Mouse (Mus musculus) liver, postnatal 0 days (tissue): ENCODE data around the gene Podnl1. TPM values are rescaled to one million over a fixed set of nuclear protein-coding genes. Genes with fewer than 3 reads are reported as not detected.

ENCODE experiments used
- ATAC-seq: fragments of 200-750 bp; cut with Nextera tagmentation; 2 replicates; pipeline ENCODE4 v1.8.0; 2017; ENCODE audit warnings: mild to moderate bottlenecking, moderate library complexity
- DNase-seq: peaks from one replicate; pipeline ENCODE4 v3.0.0-alpha.2; 2016
- H3K27ac ChIP-seq: fragments of 300-500 bp; sonication (generic); 2 replicates; pipeline ENCODE4 v1.5.1; 2014; ENCODE audit warnings: antibody characterized with exemption, moderate library complexity, mild to moderate bottlenecking, low read depth
- H3K27me3 ChIP-seq: fragments of 300-500 bp; sonication (generic); 2 replicates; pipeline ENCODE4 v1.6.1; 2014; ENCODE audit warnings: low read length, control low read depth, mixed read lengths; ENCODE audit not compliant: insufficient read depth
- H3K36me3 ChIP-seq: fragments of 300-500 bp; sonication (generic); replicated peaks from 2 replicates; pipeline ENCODE4 v1.6.1; 2014; ENCODE audit warnings: mild to moderate bottlenecking, control low read depth, low read length, moderate library complexity, mixed read lengths; ENCODE audit not compliant: insufficient read depth
- H3K4me1 ChIP-seq: fragments of 300-500 bp; sonication (generic); 2 replicates; pipeline ENCODE4 v1.6.1; 2014; ENCODE audit warnings: antibody characterized with exemption, mild to moderate bottlenecking, control low read depth; ENCODE audit not compliant: insufficient read depth
- H3K4me2 ChIP-seq: fragments of 300-500 bp; sonication (generic); 2 replicates; pipeline ENCODE4 v1.6.1; 2014; ENCODE audit warnings: low read depth, mild to moderate bottlenecking, low read length, moderate library complexity, mixed read lengths
- H3K4me3 ChIP-seq: fragments of 300-500 bp; sonication (generic); 2 replicates; pipeline ENCODE4 v1.5.1; 2014; ENCODE audit warnings: low read depth, low read length
- H3K9ac ChIP-seq: fragments of 300-500 bp; sonication (generic); replicated peaks from 2 replicates; pipeline ENCODE4 v1.6.1; 2014; ENCODE audit warnings: mild to moderate bottlenecking, moderate library complexity
- H3K9me3 ChIP-seq: fragments of 300-500 bp; sonication (generic); 2 replicates; pipeline ENCODE4 v1.6.1; 2016; ENCODE audit warnings: mild to moderate bottlenecking, control low read depth, low read length, mixed read lengths
- CTCF ChIP-seq: sonication (generic); IDR thresholded peaks from 2 replicates; pipeline ENCODE4 v1.5.1; 2016; ENCODE audit warnings: antibody characterized with exemption, low read depth
- EP300 ChIP-seq: IDR thresholded peaks from 2 replicates; pipeline ENCODE4 v1.6.1; 2016; ENCODE audit warnings: antibody characterized with exemption, low read depth, mild to moderate bottlenecking
- whole genome bisulfite sequencing: fragments of 180-500 bp; shearing (Covaris S2); extraction: QIAGEN DNeasy Blood & Tissue Kit; methylation state at CpG from one replicate; pipeline ENCODE4 v1.1.7; 2014; ENCODE audit not compliant: insufficient replicate concordance; 5-methylcytosine and 5-hydroxymethylcytosine counted together
- polyA plus RNA-seq: library from polyadenylated mRNA; unstranded; fragments of >200 nt; fragmentation: Nextera tagmentation; extraction: Ambion mirVana; gene quantifications from 2 replicates; pipeline ENCODE4 v1.2.1, GENCODE M21; 2015

Podnl1 gene
- polyA plus RNA-seq, 1 experiment from 2014 or later = not detected

- Histone ChIP-seq H3K36me3 (peaks cover 39% of the 10 kb centered on the region), H3K4me3 (no peak overlapping the region), H3K4me2 (no peak overlapping the region), H3K27ac (no peak overlapping the region), H3K27me3 (no peaks in the 10 kb centered on the region), H3K9me3 (no peaks in the 10 kb centered on the region), H3K9ac (no peak overlapping the region), H3K4me1 (peaks cover 3% of the 10 kb centered on the region)
- WGBS = 83% methylated on average over 7 of the region's 7 CpGs
- TF ChIP-seq CTCF = no peak
- TF ChIP-seq EP300 = no peak
- ATAC-seq (no peak), DNase-seq (no peak)
Observed at GRCm38 (mm10) chr8:84087156-84087555, 38.6 kb upstream of the Podnl1 start.

- no peak overlapping the region for H3K27ac ChIP-seq
Observed at GRCm38 (mm10) chr8:84087821-84088220, 38.0 kb upstream of the Podnl1 start.

GRCm38 (mm10) chr8:84089277-84089676 lies 36.5 kb upstream of the Podnl1 start:
- Histone ChIP-seq H3K36me3 (peaks cover 43% of the 10 kb centered on the region), H3K27me3 (no peaks in the 10 kb centered on the region), H3K27ac (no peak overlapping the region), H3K4me2 (no peak overlapping the region), H3K4me1 (peaks cover 3% of the 10 kb centered on the region; the same call in 1 of the 2 replicates), H3K9me3 (no peaks in the 10 kb centered on the region), H3K9ac (no peak overlapping the region), H3K4me3 (no peak overlapping the region)
- ATAC-seq = no peak
- TF ChIP-seq CTCF (no peak), EP300 (no peak)
- 73% methylated on average over 9 of the region's 9 CpGs for WGBS
- DNase-seq = no peak

More at GRCm38 (mm10) chr8:84087821-84088220, 38.0 kb upstream of the Podnl1 start:
- TF ChIP-seq EP300 = no peak
- TF ChIP-seq CTCF = no peak
- peaks cover 40% of the 10 kb centered on the region for H3K36me3 ChIP-seq
- 93% methylated on average over 14 of the region's 14 CpGs for WGBS
- H3K9ac ChIP-seq = no peak overlapping the region
- DNase-seq (no peak), ATAC-seq (no peak)
- H3K9me3 ChIP-seq = no peaks in the 10 kb centered on the region
- H3K4me3 ChIP-seq = no peak overlapping the region
- peaks cover 3% of the 10 kb centered on the region for H3K4me1 ChIP-seq
- no peaks in the 10 kb centered on the region for H3K27me3 ChIP-seq
- H3K4me2 ChIP-seq = no peak overlapping the region

- Histone ChIP-seq H3K4me1 (no peaks in the 10 kb centered on the region), H3K9ac (no peak overlapping the region), H3K4me2 (no peak overlapping the region), H3K36me3 (peaks cover 55% of the 10 kb centered on the region), H3K9me3 (no peaks in the 10 kb centered on the region), H3K27ac (no peak overlapping the region), H3K27me3 (no peaks in the 10 kb centered on the region), H3K4me3 (no peak overlapping the region)
- 91% methylated on average over 8 of the region's 8 CpGs for WGBS
- ATAC-seq = no peak
- TF ChIP-seq EP300 = no peak
- TF ChIP-seq CTCF = no peak
- no peak for DNase-seq
Observed at GRCm38 (mm10) chr8:84090585-84090984, 35.2 kb upstream of the Podnl1 start.

- peaks cover 50% of the 10 kb centered on the region for H3K36me3 ChIP-seq
- H3K27ac ChIP-seq = no peak overlapping the region
- DNase-seq = no peak
- no peak overlapping the region for H3K9ac ChIP-seq
- TF ChIP-seq EP300 (no peak), CTCF (no peak)
- H3K4me1 ChIP-seq = no peaks in the 10 kb centered on the region
- ATAC-seq = no peak
- no peak overlapping the region for H3K4me3 ChIP-seq
- WGBS = 67% methylated on average over 8 of the region's 8 CpGs
- no peaks in the 10 kb centered on the region for H3K27me3 ChIP-seq
- H3K9me3 ChIP-seq = no peaks in the 10 kb centered on the region
- H3K4me2 ChIP-seq = no peak overlapping the region
Observed at GRCm38 (mm10) chr8:84096061-84096460, 29.7 kb upstream of the Podnl1 start.

- H3K36me3 ChIP-seq = peaks cover 39% of the 10 kb centered on the region
- WGBS = 94% methylated on average over 7 of the region's 7 CpGs
Observed at GRCm38 (mm10) chr8:84098376-84098775, 27.4 kb upstream of the Podnl1 start.

More at GRCm38 (mm10) chr8:84098376-84098775, 27.4 kb upstream of the Podnl1 start:
- TF ChIP-seq CTCF = no peak
- no peak for TF ChIP-seq EP300
- H3K4me3 ChIP-seq = no peak overlapping the region
- H3K27me3 ChIP-seq = no peaks in the 10 kb centered on the region
- ATAC-seq (no peak), DNase-seq (no peak)
- H3K4me2 ChIP-seq = no peak overlapping the region
- H3K9ac ChIP-seq = no peak overlapping the region
- H3K4me1 ChIP-seq = peaks cover 8% of the 10 kb centered on the region
- no peaks in the 10 kb centered on the region for H3K9me3 ChIP-seq
- H3K27ac ChIP-seq = no peak overlapping the region
